16 mouse cellular contexts compared by ENCODE assay signal in genomic region chr5:117888946-117889345, GRCm38 (mm10).
"Had no signal": no experiment of that assay in that cellular context is flagged by ENCODE, and none has a peak within 500 bp of the region (broad histone marks: within the 10 kb centered on the region; RNA-seq: fewer than 3 reads in every experiment).

No protein-coding gene starts in this region.

- H3K4me1 ChIP-seq: limb, embryonic 10.5 days; limb, embryonic 13.5 days; liver, embryonic 12.5 days; liver, embryonic 15.5 days; midbrain, embryonic 12.5 days; midbrain, embryonic 15.5 days; neural tube, embryonic 13.5 days had no signal

- H3K9me3 ChIP-seq: kidney, embryonic 15.5 days; limb, embryonic 10.5 days; limb, embryonic 13.5 days; liver, embryonic 12.5 days; liver, embryonic 15.5 days; midbrain, embryonic 12.5 days; midbrain, embryonic 15.5 days; neural tube, embryonic 13.5 days had no signal

- H3K4me3 ChIP-seq: kidney, embryonic 15.5 days; layer of hippocampus, adult 2 months; limb, embryonic 10.5 days; limb, embryonic 13.5 days; liver, embryonic 12.5 days; liver, embryonic 15.5 days; midbrain, embryonic 12.5 days; midbrain, embryonic 15.5 days; neural tube, embryonic 13.5 days had no signal

- ATAC-seq: liver, embryonic 12.5 days; midbrain, embryonic 15.5 days had no signal

- H3K9ac ChIP-seq: kidney, embryonic 15.5 days; limb, embryonic 13.5 days; liver, embryonic 12.5 days; liver, embryonic 15.5 days; midbrain, embryonic 12.5 days; midbrain, embryonic 15.5 days; neural tube, embryonic 13.5 days had no signal

- DNase-seq: layer of hippocampus, adult 9-11 months; liver; lung, adult 18-20 months; right cerebral cortex, postnatal 25 days; thymus, adult 18-20 months; thymus, postnatal 36 days had no signal

- H3K27me3 ChIP-seq: kidney, embryonic 15.5 days; limb, embryonic 13.5 days; liver, embryonic 12.5 days; liver, embryonic 15.5 days; midbrain, embryonic 15.5 days; neural tube, embryonic 13.5 days had no signal

- H3K27ac ChIP-seq: kidney, embryonic 15.5 days; layer of hippocampus, adult 2 months; limb, embryonic 10.5 days; limb, embryonic 13.5 days; liver, embryonic 12.5 days; liver, embryonic 15.5 days; macrophage; midbrain, embryonic 12.5 days; midbrain, embryonic 15.5 days; neural tube, embryonic 13.5 days had no signal

- H3K4me2 ChIP-seq: kidney, embryonic 15.5 days; limb, embryonic 13.5 days; liver, embryonic 12.5 days; liver, embryonic 15.5 days; midbrain, embryonic 12.5 days; midbrain, embryonic 15.5 days; neural tube, embryonic 13.5 days had no signal

- H3K36me3 ChIP-seq: kidney, embryonic 15.5 days; limb, embryonic 10.5 days; limb, embryonic 13.5 days; liver, embryonic 12.5 days; liver, embryonic 15.5 days; midbrain, embryonic 12.5 days; midbrain, embryonic 15.5 days; neural tube, embryonic 13.5 days had no signal
